Mouse (Mus musculus) ES-E14 (cell line): Measurements from ENCODE around the gene Ubtf. TPM values are rescaled to one million over a fixed set of nuclear protein-coding genes. Genes with fewer than 3 reads are reported as not detected.
"Not testable (repeated sequence)": the region's sequence is repeated elsewhere in the genome, so short reads cannot be mapped to it uniquely, and the experiment has no call there.

Experiments used
- DNase-seq: peaks from one replicate; pipeline ENCODE4 v3.0.0-alpha.2; 2013; ENCODE audit warnings: low read depth, low spot score
- H3K27ac ChIP-seq: 2 replicates; pipeline ENCODE4 v1.5.1; 2012; ENCODE audit warnings: low read depth, mild to moderate bottlenecking, low read length, moderate library complexity, mixed read lengths; ENCODE audit not compliant: poor library complexity, insufficient read depth, severe bottlenecking
- H3K36me3 ChIP-seq: 2 replicates; pipeline ENCODE4 v1.6.1; 2012; ENCODE audit warnings: mild to moderate bottlenecking, low read length, moderate library complexity, mixed read lengths; ENCODE audit not compliant: control insufficient read depth, poor library complexity, insufficient read depth, severe bottlenecking
- H3K4me1 ChIP-seq, 2 experiments: fragments of 150-350 bp in 1 of 2; sonication (generic) in 1 of 2; 2 replicates each; pipeline ENCODE4 v1.6.1; 2012; ENCODE audit warnings: low read length in 2 of 2, mild to moderate bottlenecking in 1 of 2, mixed read lengths in 1 of 2; ENCODE audit not compliant: control insufficient read depth in 2 of 2, insufficient read depth in 2 of 2, poor library complexity in 1 of 2
- H3K4me3 ChIP-seq, 2 experiments: fragments of 150-350 bp in 1 of 2; sonication (generic) in 1 of 2; 2 replicates each; pipeline ENCODE4 v1.5.1; 2012; ENCODE audit warnings: low read length in 2 of 2, low read depth in 1 of 2, mild to moderate bottlenecking in 1 of 2, mixed read lengths in 1 of 2; ENCODE audit not compliant: insufficient read depth in 1 of 2, poor library complexity in 1 of 2, severe bottlenecking in 1 of 2
- H3K9ac ChIP-seq: 2 replicates; pipeline ENCODE4 v1.6.1; 2012; ENCODE audit warnings: low read depth, mild to moderate bottlenecking, low read length, mixed read lengths; ENCODE audit not compliant: poor library complexity, insufficient read depth, severe bottlenecking
- H3K9me3 ChIP-seq: fragments of 150-350 bp; sonication (generic); 2 replicates; pipeline ENCODE4 v1.6.1; 2012; ENCODE audit warnings: low read depth, mild to moderate bottlenecking, low read length; ENCODE audit not compliant: control insufficient read depth, insufficient read depth
- CHD2 ChIP-seq: IDR thresholded peaks from 2 replicates; pipeline ENCODE4 v1.6.1; 2014; ENCODE audit warnings: mild to moderate bottlenecking, low read depth, low read length, inconsistent platforms
- HCFC1 ChIP-seq: IDR thresholded peaks from 2 replicates; pipeline ENCODE4 v1.6.1; 2012; ENCODE audit warnings: low read length, inconsistent platforms, borderline replicate concordance; ENCODE audit not compliant: insufficient read depth
- MAFK ChIP-seq: IDR thresholded peaks from 2 replicates; pipeline ENCODE4 v1.6.1; 2014; ENCODE audit warnings: mild to moderate bottlenecking, low read depth, low read length, inconsistent platforms; ENCODE audit not compliant: insufficient read depth
- ZC3H11A ChIP-seq: IDR thresholded peaks from 2 replicates; pipeline ENCODE4 v1.6.1; 2012; ENCODE audit warnings: low read depth, mild to moderate bottlenecking, inconsistent platforms, low read length, borderline replicate concordance
- ZNF384 ChIP-seq: IDR thresholded peaks from 2 replicates; pipeline ENCODE4 v1.6.1; 2012; ENCODE audit warnings: low read depth, low read length, inconsistent platforms
- in situ Hi-C, 2 experiments: fragments of 600-800 bp; cut with MboI; formaldehyde crosslinking; loops; one replicate each; pipeline ENCODE4 v1.15.1; 2025; ENCODE audit warnings: low sequenced_read_pairs in 2 of 2, inconsistent platforms in 1 of 2; ENCODE audit not compliant: unreplicated experiment in 2 of 2
- total RNA-seq: library from RNA; depleted of rRNA; stranded (reverse); fragments of 300-350 nt; gene quantifications from 2 replicates; pipeline ENCODE4 v1.2.3, GENCODE M21; 2012; rRNA removed

Ubtf gene
- 138 and 155 TPM in 2 replicates for total RNA-seq

DNA sequence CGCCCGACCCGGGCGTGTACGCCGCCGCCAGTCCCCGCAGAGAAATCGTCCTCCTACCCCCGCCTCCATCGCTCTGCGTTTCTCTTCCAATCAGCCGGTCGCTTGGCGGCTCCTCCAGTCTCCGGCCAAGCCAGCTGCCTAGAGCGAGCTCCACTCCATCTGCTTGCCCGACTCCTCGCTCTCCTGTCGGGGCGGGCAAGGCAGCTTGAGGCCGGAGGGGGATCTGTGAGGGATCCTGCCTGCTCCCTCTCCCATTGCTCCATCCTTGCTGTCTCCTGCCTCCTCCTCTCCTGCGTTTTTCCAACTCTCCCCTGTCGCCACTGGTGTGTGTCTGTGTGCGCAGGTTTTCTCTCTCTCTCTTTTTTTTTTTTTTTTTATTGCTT lies at the start of gene Ubtf:
Ubtf (minus strand) TSS at position 333 of the 383 bp plus-strand sequence.
- peak within 1 kb of the TSS; percentile 99 for H3K9ac ChIP-seq
- H3K9me3 ChIP-seq = no peaks in the 10 kb centered on the region
- peak within 1 kb of the TSS; percentile 97 for H3K27ac ChIP-seq
- TF ChIP-seq CHD2 = no peak
- no peak for TF ChIP-seq HCFC1
- no peak for TF ChIP-seq ZNF384
- no peak for TF ChIP-seq MAFK
- no peak for TF ChIP-seq ZC3H11A
- in situ Hi-C loops = no loop called here
- H3K4me1 ChIP-seq = peaks cover 1 to 19% of the 10 kb centered on the region in 2 experiments; a peak in 3 of 4 replicates
- no peak for DNase-seq
- H3K36me3 ChIP-seq = peaks cover 11% of the 10 kb centered on the region
- H3K4me3 ChIP-seq = peak within 1 kb of the TSS; percentile 76 to 91

DNA sequence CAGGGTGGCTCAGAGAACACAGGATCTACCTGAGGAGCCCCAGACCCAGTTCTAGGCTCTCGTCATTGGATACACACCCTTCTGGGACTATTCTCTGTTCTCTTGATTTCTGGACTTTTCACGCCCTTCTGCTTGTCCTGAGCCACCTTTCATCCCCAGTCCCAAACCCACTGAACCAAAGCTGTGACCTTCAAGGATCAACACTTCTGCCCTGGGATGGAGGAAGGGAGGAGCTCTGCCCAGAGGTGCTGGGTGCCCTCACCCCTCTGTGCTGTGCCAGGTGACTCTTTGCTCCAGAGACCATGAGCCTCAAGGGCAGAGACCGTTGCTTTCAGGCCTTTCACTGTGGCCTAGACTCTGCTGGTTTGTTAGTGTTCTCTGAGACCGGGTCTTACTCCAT lies 49.7 kb upstream of the Ubtf start:
- H3K4me3 ChIP-seq = no peak overlapping the region
- H3K9ac ChIP-seq = no peak overlapping the region
- no peaks in the 10 kb centered on the region for H3K36me3 ChIP-seq
- no peaks in the 10 kb centered on the region for H3K9me3 ChIP-seq
- no peak overlapping the region for H3K27ac ChIP-seq
- in situ Hi-C loops = no loop called here
- DNase-seq = no peak
- TF ChIP-seq ZC3H11A = no peak
- H3K4me1 ChIP-seq = peaks cover 8 to 15% of the 10 kb centered on the region in 2 experiments; a peak in 3 of 4 replicates

- Histone ChIP-seq H3K4me3 (no peak overlapping the region), H3K36me3 (no peaks in the 10 kb centered on the region), H3K27ac (no peak overlapping the region), H3K4me1 (peaks cover 4 to 7% of the 10 kb centered on the region in 2 experiments; a peak in 3 of 4 replicates), H3K9me3 (no peaks in the 10 kb centered on the region), H3K9ac (no peak overlapping the region)
- in situ Hi-C loops = no loop called here
- TF ChIP-seq MAFK (no peak), ZNF384 (no peak), HCFC1 (no peak), ZC3H11A (no peak), CHD2 (no peak)
- no peak for DNase-seq
Observed at GRCm38 (mm10) chr11:102368347-102368746, 48.8 kb upstream of the Ubtf start.

DNA sequence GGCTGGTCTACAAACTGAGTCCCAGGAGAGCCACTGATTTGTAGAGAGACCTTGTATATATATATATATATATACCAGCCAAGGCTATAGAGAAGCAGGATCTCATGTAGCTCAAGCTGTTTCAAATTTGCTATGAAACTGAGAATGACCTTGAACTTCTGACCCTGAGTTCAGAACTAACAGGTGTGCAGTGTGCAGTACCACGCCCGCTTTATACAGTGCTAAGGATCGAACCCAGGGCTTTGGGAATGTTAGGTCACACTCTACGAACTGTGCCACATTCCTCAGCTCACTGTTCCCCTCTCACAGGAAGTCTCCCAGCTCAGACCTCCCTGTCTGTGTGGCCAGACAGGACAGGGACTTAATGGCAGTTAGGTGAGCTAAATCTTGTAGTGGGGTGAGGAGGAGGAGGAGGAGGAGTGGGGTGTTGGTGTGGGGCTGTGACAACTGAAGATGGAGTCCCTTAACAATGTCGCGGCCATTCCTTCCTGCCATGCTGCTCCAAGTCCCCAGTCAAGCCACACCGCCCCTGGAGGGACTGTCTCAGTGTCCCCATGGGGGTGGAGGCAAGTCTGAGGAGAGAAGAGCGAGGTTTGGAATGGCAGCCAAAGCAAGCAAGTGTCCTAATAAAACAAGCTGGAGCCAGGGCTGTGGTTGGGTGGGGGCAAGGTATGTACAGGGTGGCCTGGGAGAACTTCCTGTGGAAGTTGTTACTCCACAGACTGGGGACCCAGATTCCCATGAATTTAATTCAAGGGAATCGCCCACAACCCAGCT lies 48.1 kb upstream of the Ubtf start:
- H3K4me1 ChIP-seq = peaks cover 3 to 4% of the 10 kb centered on the region in 2 experiments; a peak in 2 of 4 replicates
- H3K9me3 ChIP-seq = no peaks in the 10 kb centered on the region
- in situ Hi-C loops = no loop called here
- H3K9ac ChIP-seq = no peak overlapping the region
- H3K27ac ChIP-seq = no peak overlapping the region
- H3K4me3 ChIP-seq = no peak overlapping the region
- DNase-seq = no peak
- no peaks in the 10 kb centered on the region for H3K36me3 ChIP-seq
- TF ChIP-seq CHD2 = no peak
- TF ChIP-seq HCFC1 = no peak
- no peak for TF ChIP-seq MAFK
- no peak for TF ChIP-seq ZC3H11A
- TF ChIP-seq ZNF384 = no peak

- H3K27ac ChIP-seq, H3K4me1 ChIP-seq, H3K9me3 ChIP-seq, H3K36me3 ChIP-seq, H3K9ac ChIP-seq, DNase-seq, in situ Hi-C loops, H3K4me3 ChIP-seq: not testable (repeated sequence)
Observed at GRCm38 (mm10) chr11:102366103-102366502, 46.6 kb upstream of the Ubtf start, which contains the start of gene Slc4a1. Gene Slc4a1 (minus strand): TSS chr11:102366203.
